Mouse (Mus musculus): ENCODE measurements around the gene Kcna6. TPM values are rescaled to one million over a fixed set of nuclear protein-coding genes. Genes with fewer than 3 reads are reported as not detected.

Gene Kcna6
- polyA plus RNA-seq (2014; fragmentation: Nextera tagmentation; extraction: Ambion mirVana) = 1.4 and 1.5 TPM in 2 replicates

DNA sequence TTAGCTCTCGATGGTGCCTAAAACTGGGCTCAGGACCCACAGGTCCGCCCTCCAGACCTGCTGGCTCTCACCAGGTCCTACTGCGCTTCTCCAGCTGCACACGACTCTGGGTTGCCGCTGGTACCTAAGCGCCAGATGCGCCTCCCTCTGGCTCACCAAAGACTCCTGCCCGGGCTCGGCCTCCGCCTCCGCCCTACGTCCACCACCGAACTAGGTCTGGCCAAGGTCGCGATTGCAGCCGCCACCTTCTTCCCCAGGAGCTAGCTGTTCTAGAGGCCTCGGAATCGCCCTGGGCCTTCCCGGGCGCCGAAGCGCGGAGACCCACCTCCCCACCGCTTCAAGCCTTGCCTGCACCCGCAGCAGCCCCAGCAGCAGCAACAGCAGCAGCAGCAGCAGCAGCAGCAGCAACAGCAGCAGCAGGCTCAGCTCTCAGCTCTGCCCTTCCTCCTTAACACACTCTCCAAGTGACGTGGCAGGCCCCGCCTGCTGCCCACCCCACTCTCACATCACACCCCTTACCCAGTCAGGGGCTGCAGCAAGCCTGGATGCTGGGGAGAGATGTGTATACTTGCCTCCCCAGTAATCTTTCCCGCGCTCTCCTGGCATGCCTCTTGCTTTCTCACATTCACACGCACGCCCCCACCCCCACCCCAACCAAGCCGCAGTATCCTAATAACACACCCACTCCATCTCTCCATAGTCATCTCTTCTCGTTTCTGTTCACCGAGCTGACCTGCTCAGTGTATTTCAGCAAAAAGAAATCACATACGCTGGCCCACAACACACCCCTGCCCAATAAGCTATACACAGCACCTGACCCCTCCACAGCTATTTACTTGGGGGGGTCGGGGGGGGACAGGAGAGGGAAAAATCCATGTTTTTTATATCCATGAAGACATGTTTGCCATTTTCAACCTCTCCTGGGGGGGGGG is at the start of gene Kcna6:
Gene Kcna6 (minus strand): TSS at position 464 of the 932 bp plus-strand sequence.
- peak; percentile 69 for DNase-seq
- Histone ChIP-seq H3K27me3 (ENCODE audit: insufficient read depth, low read length) (peaks cover 34% of the 10 kb centered on the region), H3K9ac (peak within 1 kb of the TSS; percentile 46), H3K4me2 (peak within 1 kb of the TSS; percentile 96), H3K4me3 (ENCODE audit: low read depth, low read length) (peak within 1 kb of the TSS; percentile 51), H3K27ac (ENCODE audit: low read depth) (no peak within 1 kb of the TSS), H3K9me3 (ENCODE audit: low read depth, low read length) (no peaks in the 10 kb centered on the region), H3K36me3 (ENCODE audit: insufficient read depth) (no peaks in the 10 kb centered on the region), H3K4me1 (ENCODE audit: insufficient read depth) (no peaks in the 10 kb centered on the region)
- 2% methylated on average over 36 of the region's 36 CpGs for WGBS
- no peak for TF ChIP-seq CTCF (IDR thresholded peaks at IDR 0.05; ENCODE audit: low read depth)
- peak; percentile 88 for ATAC-seq (ENCODE audit: insufficient read depth)

DNA sequence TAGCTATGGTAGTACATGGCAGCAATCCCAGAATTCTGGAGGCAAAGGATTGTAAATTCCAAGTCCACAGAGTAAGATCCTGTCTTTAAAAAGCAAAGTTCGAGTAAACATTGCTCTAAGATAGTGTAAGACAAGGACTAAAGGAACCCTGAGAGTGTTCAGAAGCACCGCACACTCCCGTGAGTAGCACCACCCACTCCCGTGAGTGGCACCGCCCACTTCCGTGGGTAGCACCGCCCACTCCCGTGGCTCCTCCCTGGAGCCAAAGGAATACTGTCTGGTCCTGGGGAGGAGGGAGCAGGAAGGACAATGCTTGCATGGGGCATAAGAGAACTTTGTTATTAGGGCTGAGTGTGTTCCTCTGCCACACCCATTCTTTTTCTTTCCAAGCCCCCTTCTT is 48.4 kb upstream of the Kcna6 start:
- ATAC-seq (ENCODE audit: insufficient read depth) (no peak), DNase-seq (no peak)
- Histone ChIP-seq H3K36me3 (ENCODE audit: insufficient read depth) (no peaks in the 10 kb centered on the region), H3K4me1 (ENCODE audit: insufficient read depth) (no peaks in the 10 kb centered on the region), H3K4me3 (ENCODE audit: low read depth, low read length) (no peak overlapping the region), H3K9ac (no peak overlapping the region), H3K27me3 (ENCODE audit: insufficient read depth, low read length) (no peaks in the 10 kb centered on the region), H3K9me3 (ENCODE audit: low read depth, low read length) (no peaks in the 10 kb centered on the region), H3K27ac (ENCODE audit: low read depth) (no peak overlapping the region), H3K4me2 (no peak overlapping the region)
- 76% methylated on average over 8 of the region's 8 CpGs for WGBS
- TF ChIP-seq CTCF (IDR thresholded peaks at IDR 0.05; ENCODE audit: low read depth) = no peak

DNA sequence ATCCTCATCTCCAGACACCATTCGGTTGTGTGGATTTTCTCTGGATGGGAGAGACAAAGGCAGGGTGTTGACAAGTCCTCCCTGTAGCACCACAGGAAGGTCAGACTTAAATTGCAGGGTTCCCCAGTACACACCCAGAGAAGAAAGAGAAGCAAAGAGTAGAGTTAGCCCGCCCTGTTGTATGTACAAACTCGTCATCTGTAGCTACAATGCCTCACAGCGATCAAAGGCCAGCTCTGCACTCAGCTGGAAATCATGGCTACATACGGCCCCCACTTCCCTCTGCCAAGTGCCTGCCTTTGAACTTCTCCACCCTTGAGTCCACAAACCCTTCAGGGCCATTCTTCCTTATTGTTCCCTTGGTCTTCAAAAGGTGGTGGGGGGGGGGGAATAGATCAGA is 43.7 kb upstream of the Kcna6 start:
- H3K4me3 ChIP-seq (ENCODE audit: low read depth, low read length) = no peak overlapping the region
- no peak overlapping the region for H3K27ac ChIP-seq (ENCODE audit: low read depth)
- no peaks in the 10 kb centered on the region for H3K9me3 ChIP-seq (ENCODE audit: low read depth, low read length)
- no peak overlapping the region for H3K4me2 ChIP-seq
- DNase-seq (no peak), ATAC-seq (ENCODE audit: insufficient read depth) (no peak)
- no peak overlapping the region for H3K9ac ChIP-seq
- H3K4me1 ChIP-seq (ENCODE audit: insufficient read depth) = no peaks in the 10 kb centered on the region
- H3K27me3 ChIP-seq (ENCODE audit: insufficient read depth, low read length) = no peaks in the 10 kb centered on the region
- no peaks in the 10 kb centered on the region for H3K36me3 ChIP-seq (ENCODE audit: insufficient read depth)
- 32% methylated on average over 5 of the region's 5 CpGs for WGBS
- no peak for TF ChIP-seq CTCF (IDR thresholded peaks at IDR 0.05; ENCODE audit: low read depth)

DNA sequence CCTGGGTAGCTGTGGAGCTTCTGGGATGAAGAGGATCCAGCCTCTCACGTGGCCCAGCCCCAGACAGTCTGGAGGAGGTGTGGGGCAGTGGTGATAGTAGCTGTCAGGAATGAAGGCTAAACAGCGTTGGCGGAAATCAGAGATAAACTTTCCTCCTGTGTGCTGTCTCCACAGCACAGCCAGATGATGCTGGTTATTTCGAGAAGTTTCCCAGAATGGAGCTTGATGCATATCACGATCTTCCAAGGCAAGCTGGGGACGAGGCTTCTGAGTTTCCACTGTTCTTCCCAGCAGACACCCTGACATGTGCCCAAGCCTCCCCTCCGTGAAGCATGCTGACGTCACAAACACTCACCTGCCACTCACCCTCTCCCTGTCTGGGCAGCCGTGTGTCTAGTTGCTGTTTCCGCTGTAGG is 43.2 kb upstream of the Kcna6 start:
- Histone ChIP-seq H3K4me1 (ENCODE audit: insufficient read depth) (no peaks in the 10 kb centered on the region), H3K4me2 (no peak overlapping the region), H3K27ac (ENCODE audit: low read depth) (no peak overlapping the region), H3K4me3 (ENCODE audit: low read depth, low read length) (no peak overlapping the region), H3K36me3 (ENCODE audit: insufficient read depth) (no peaks in the 10 kb centered on the region), H3K9me3 (ENCODE audit: low read depth, low read length) (no peaks in the 10 kb centered on the region), H3K9ac (no peak overlapping the region), H3K27me3 (ENCODE audit: insufficient read depth, low read length) (no peaks in the 10 kb centered on the region)
- ATAC-seq (ENCODE audit: insufficient read depth) (no peak), DNase-seq (no peak)
- 23% methylated on average over 10 of the region's 10 CpGs for WGBS
- no peak for TF ChIP-seq CTCF (IDR thresholded peaks at IDR 0.05; ENCODE audit: low read depth)

DNA sequence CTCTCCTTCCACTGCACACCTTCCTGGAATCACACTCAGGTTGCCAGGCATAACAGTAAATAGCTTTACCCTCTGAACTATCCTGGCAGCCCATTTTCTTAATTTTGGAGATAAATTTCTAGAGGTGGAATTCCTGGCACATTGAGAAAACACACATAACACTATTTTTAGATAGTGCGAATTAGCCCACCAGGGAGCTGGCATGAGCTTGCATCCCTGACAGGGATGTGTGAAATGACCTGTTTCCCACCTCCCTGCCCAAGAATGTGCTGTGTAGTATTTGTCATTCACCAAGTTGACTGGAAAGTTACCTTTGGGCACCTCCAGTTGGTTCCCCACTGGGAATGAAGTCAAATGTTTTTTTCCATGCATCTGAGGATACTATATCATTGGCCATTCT is 42.6 kb upstream of the Kcna6 start:
- no peaks in the 10 kb centered on the region for H3K27me3 ChIP-seq (ENCODE audit: insufficient read depth, low read length)
- DNase-seq (no peak), ATAC-seq (ENCODE audit: insufficient read depth) (no peak)
- H3K9me3 ChIP-seq (ENCODE audit: low read depth, low read length) = no peaks in the 10 kb centered on the region
- H3K4me2 ChIP-seq = no peak overlapping the region
- H3K9ac ChIP-seq = no peak overlapping the region
- WGBS = 84% methylated on average over 1 of the region's 1 CpGs
- no peak overlapping the region for H3K27ac ChIP-seq (ENCODE audit: low read depth)
- H3K4me1 ChIP-seq (ENCODE audit: insufficient read depth) = no peaks in the 10 kb centered on the region
- H3K36me3 ChIP-seq (ENCODE audit: insufficient read depth) = no peaks in the 10 kb centered on the region
- H3K4me3 ChIP-seq (ENCODE audit: low read depth, low read length) = no peak overlapping the region
- TF ChIP-seq CTCF (IDR thresholded peaks at IDR 0.05; ENCODE audit: low read depth) = no peak

DNA sequence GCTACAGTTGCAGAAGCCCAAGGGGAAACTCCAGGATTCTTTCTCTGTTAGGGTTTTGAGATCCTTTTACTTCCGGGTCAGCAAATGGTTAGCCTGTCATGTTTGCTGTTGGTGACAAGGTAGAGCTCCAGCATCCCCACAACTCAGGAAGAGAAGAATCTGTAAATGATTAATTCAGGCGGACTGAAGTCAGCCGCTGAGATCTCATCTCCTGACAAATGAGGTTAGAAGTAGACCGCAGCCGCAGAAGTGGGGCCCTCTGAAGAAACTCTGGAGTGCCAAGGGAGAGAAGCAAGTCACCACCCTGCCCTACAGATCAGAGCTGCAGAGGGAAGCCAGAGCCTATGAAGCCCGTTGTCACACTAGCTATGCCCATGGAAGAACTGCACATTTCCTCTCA is 37.4 kb upstream of the Kcna6 start:
- Histone ChIP-seq H3K4me3 (ENCODE audit: low read depth, low read length) (no peak overlapping the region), H3K4me1 (ENCODE audit: insufficient read depth) (no peaks in the 10 kb centered on the region), H3K27ac (ENCODE audit: low read depth) (no peak overlapping the region), H3K4me2 (no peak overlapping the region), H3K9me3 (ENCODE audit: low read depth, low read length) (no peaks in the 10 kb centered on the region), H3K36me3 (ENCODE audit: insufficient read depth) (no peaks in the 10 kb centered on the region), H3K27me3 (ENCODE audit: insufficient read depth, low read length) (no peaks in the 10 kb centered on the region), H3K9ac (no peak overlapping the region)
- DNase-seq = no peak
- WGBS = 38% methylated on average over 6 of the region's 6 CpGs
- no peak for ATAC-seq (ENCODE audit: insufficient read depth)
- no peak for TF ChIP-seq CTCF (IDR thresholded peaks at IDR 0.05; ENCODE audit: low read depth)

DNA sequence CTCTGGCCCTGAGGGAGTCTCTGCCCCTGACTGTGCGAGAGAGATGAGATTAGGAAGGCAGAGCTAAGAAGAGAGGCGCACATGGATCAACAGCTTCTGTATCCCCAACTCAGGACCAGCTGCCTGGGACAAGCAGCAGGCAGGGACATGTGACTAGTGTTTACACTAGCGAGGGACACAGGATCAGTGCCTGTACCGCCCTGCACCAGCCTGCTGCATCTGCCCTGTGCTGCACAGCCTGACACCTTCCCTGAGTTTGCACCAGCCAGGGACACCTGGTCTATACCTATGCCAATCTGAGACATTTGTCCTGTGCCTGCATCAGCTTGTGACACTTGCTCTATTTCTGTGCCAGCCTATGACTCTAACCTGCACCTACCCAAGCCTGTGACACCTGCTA is 33.4 kb upstream of the Kcna6 start:
- DNase-seq = no peak
- WGBS = 29% methylated on average over 4 of the region's 4 CpGs
- H3K4me1 ChIP-seq (ENCODE audit: insufficient read depth) = no peaks in the 10 kb centered on the region
- H3K36me3 ChIP-seq (ENCODE audit: insufficient read depth) = no peaks in the 10 kb centered on the region
- no peak overlapping the region for H3K9ac ChIP-seq
- no peak overlapping the region for H3K27ac ChIP-seq (ENCODE audit: low read depth)
- TF ChIP-seq CTCF (IDR thresholded peaks at IDR 0.05; ENCODE audit: low read depth) = no peak
- H3K27me3 ChIP-seq (ENCODE audit: insufficient read depth, low read length) = no peaks in the 10 kb centered on the region
- H3K9me3 ChIP-seq (ENCODE audit: low read depth, low read length) = no peaks in the 10 kb centered on the region
- H3K4me2 ChIP-seq = no peak overlapping the region
- 0 out of 2 replicates have a peak, but pooled peaks have one; percentile 31 for ATAC-seq (ENCODE audit: insufficient read depth)
- H3K4me3 ChIP-seq (ENCODE audit: low read depth, low read length) = no peak overlapping the region
